ENCODE assay signal across 27 mouse cellular contexts in the genomic region with DNA sequence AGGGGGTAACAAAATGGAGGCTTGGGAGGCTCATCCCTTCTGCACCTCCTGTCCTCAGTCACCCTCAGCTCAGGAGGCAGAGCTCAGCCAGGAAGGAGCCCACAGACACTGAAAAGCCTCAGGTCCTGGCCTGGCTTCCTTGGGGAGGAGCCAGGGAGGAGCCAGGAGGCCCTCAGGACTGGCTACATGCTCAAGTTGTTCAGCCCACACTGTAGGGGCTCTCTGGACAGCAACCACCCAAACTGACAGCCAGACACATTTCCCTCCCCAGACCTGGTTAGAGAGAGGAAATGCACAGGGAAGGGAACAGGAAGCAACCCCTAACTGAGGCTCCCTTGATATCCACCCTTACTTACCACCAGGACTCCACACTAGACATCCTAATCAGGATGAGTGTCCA. TPM values are rescaled to one million over a fixed set of nuclear protein-coding genes. Genes with fewer than 3 reads are reported as not detected.
"Had no signal": no experiment of that assay in that cellular context is flagged by ENCODE, and none has a peak within 500 bp of the region (broad histone marks: within the 10 kb centered on the region; RNA-seq: fewer than 3 reads in every experiment).

No protein-coding gene starts in this region.

RNA-seq across cellular contexts. Expression of a gene that starts 25.5 kb away (rescaled TPM):
- total RNA-seq: heart, postnatal 10 days; heart, postnatal 14 days; heart, postnatal 25 days; heart, postnatal 36 days; heart, postnatal 4 days; hindbrain, postnatal 0 days; layer of hippocampus, adult 18-20 months; layer of hippocampus, adult 2 months; layer of hippocampus, adult 8-10 months; layer of hippocampus, postnatal 10 days; layer of hippocampus, postnatal 14 days; layer of hippocampus, postnatal 36 days; left cerebral cortex, adult 18-20 months; left cerebral cortex, adult 2 months; left cerebral cortex, adult 8-10 months had no signal
- polyA plus RNA-seq: heart, embryonic 11.5 days; hindbrain, embryonic 11.5 days; hindbrain, embryonic 14.5 days; hindbrain, embryonic 15.5 days; intestine, embryonic 14.5 days; intestine, embryonic 15.5 days; intestine, postnatal 0 days; kidney, adult 2 months; large intestine, adult 2 months had no signal

RNA-seq across cellular contexts. Expression of a gene that starts 25.8 kb away (rescaled TPM):
- total RNA-seq: heart, postnatal 10 days; heart, postnatal 14 days; heart, postnatal 25 days; heart, postnatal 36 days; heart, postnatal 4 days; layer of hippocampus, postnatal 10 days; layer of hippocampus, postnatal 14 days had no signal
- polyA plus RNA-seq: hindbrain, embryonic 11.5 days; hindbrain, embryonic 12.5 days; hindbrain, embryonic 13.5 days; hindbrain, embryonic 14.5 days; hindbrain, embryonic 15.5 days; hindbrain, embryonic 16.5 days; hindbrain, postnatal 0 days; intestine, embryonic 14.5 days; intestine, postnatal 0 days; large intestine, adult 2 months had no signal
